Mouse (Mus musculus) neural tube, embryonic 14.5 days (tissue): ENCODE measurements around the gene Ramp2. TPM values are rescaled to one million over a fixed set of nuclear protein-coding genes. Genes with fewer than 3 reads are reported as not detected.

Experiments used
- ATAC-seq: fragments of 200-750 bp; cut with Nextera tagmentation; 2 replicates; pipeline ENCODE4 v1.8.0; 2017; ENCODE audit warnings: low read depth, mild to moderate bottlenecking, moderate TSS enrichment, moderate library complexity
- H3K27ac ChIP-seq: fragments of 300-500 bp; sonication (generic); 2 replicates; pipeline ENCODE4 v1.5.1; 2014; ENCODE audit warnings: low read depth, mild to moderate bottlenecking, control low read depth, low read length, moderate library complexity, mixed read lengths
- H3K27me3 ChIP-seq: fragments of 300-500 bp; sonication (generic); 2 replicates; pipeline ENCODE4 v1.6.1; 2014; ENCODE audit warnings: low read length; ENCODE audit not compliant: control insufficient read depth, insufficient read depth
- H3K36me3 ChIP-seq: fragments of 300-500 bp; sonication (generic); 2 replicates; pipeline ENCODE4 v1.6.1; 2014; ENCODE audit warnings: low read length, mixed read lengths; ENCODE audit not compliant: control insufficient read depth, insufficient read depth
- H3K4me1 ChIP-seq: fragments of 300-500 bp; sonication (generic); 2 replicates; pipeline ENCODE4 v1.6.1; 2014; ENCODE audit warnings: low read length; ENCODE audit not compliant: control insufficient read depth, insufficient read depth
- H3K4me2 ChIP-seq: fragments of 300-500 bp; sonication (generic); 2 replicates; pipeline ENCODE4 v1.6.1; 2014; ENCODE audit warnings: mild to moderate bottlenecking, low read depth, low read length, control low read depth
- H3K4me3 ChIP-seq: fragments of 300-500 bp; sonication (generic); 2 replicates; pipeline ENCODE4 v1.5.1; 2014; ENCODE audit warnings: low read depth, low read length, control low read depth, mixed read lengths
- H3K9ac ChIP-seq: fragments of 300-500 bp; sonication (generic); replicated peaks from 2 replicates; pipeline ENCODE4 v1.6.1; 2014; ENCODE audit warnings: low read depth, mild to moderate bottlenecking, control low read depth, low read length, mixed read lengths
- H3K9me3 ChIP-seq: fragments of 300-500 bp; sonication (generic); 2 replicates; pipeline ENCODE4 v1.6.1; 2016; ENCODE audit warnings: low read length; ENCODE audit not compliant: control insufficient read depth
- WGBS: fragments of 180-500 bp; shearing (Covaris S2); extraction: QIAGEN DNeasy Blood & Tissue Kit; methylation state at CpG from one replicate; pipeline ENCODE4 v1.1.7; 2014; 5-methylcytosine and 5-hydroxymethylcytosine counted together
- polyA plus RNA-seq: library from polyadenylated mRNA; unstranded; fragments of >200 nt; fragmentation: Nextera tagmentation; extraction: Ambion mirVana; gene quantifications from 2 replicates; pipeline ENCODE4 v1.2.1, GENCODE M21; 2014

Ramp2 gene
- polyA plus RNA-seq: 63.1 and 103 TPM in 2 replicates

DNA sequence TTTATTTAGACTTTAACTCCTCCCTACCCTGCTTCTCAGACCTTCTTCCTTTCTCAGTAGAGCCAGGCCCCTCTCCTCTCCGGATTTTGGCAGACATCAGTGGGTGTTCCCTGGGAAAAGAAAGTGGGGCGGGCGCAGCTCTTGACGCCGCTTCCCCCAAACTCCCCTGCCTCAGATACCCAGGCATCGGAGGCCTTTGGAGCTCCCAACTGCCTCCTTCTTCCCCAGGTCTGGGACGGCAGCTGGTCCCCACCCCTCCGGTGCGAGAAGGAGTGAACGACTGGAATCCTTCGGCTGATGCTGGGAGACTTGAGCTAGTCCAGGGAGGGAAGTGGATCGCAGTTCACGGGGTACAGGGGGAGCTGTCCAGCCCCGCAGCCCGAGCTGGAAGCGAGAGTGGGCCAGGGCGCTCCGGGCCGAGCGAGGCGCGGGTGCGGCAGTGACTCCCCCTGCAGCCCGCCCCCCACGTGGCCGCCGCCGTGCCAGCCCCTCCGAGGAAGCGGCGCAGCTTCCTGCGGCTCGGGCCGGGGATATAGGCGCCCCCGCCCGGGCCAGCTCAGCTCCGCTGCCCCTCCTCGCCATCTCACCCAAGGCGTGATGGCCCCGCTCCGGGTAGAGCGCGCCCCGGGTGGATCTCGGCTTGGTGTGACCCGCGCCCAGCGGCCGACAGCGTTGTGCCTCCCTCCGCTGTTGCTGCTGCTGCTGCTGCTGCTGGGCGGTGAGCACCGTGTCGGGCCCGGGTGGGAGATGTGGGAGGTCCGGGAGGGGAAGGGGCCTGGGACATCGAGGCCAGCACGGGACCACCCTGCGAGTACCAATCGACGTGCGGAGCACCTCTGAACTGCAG, at the start of gene Ramp2:
Ramp2 (plus strand) TSS at position 174 of the 847 bp plus-strand sequence.
- Histone ChIP-seq H3K27ac (peak within 1 kb of the TSS; percentile 57; the same call in 1 of the 2 replicates), H3K36me3 (no peaks in the 10 kb centered on the region), H3K4me3 (peak within 1 kb of the TSS; percentile 55), H3K9ac (peak within 1 kb of the TSS; percentile 71), H3K27me3 (peaks cover 16% of the 10 kb centered on the region), H3K9me3 (no peaks in the 10 kb centered on the region), H3K4me2 (peak within 1 kb of the TSS; percentile 89), H3K4me1 (no peaks in the 10 kb centered on the region)
- under 1% methylated on average over 49 of the region's 63 CpGs for WGBS
- peak; percentile 60; the same call in 1 of the 2 replicates for ATAC-seq

DNA sequence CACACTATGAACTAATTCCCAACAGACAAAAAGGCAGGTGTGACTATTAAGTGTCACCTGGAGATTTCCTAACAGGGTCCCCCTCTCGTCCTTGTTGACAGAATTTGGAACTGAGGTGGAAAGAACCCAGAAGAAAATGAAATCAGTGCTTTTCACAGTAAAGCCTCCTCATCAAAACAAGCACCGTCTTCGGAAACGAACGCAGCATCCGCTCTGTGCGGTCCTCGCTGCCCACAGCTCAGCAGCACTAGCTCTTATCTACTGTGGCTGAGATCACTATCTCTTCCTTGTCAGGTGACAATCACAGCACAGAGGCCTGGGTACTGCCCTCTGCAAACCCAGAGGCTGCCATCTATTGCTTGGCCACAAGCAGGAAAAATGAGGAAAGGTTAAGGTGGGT, 49.7 kb upstream of the Ramp2 start:
- Histone ChIP-seq H3K36me3 (peaks cover 21% of the 10 kb centered on the region; the same call in 1 of the 2 replicates), H3K27me3 (no peaks in the 10 kb centered on the region), H3K9ac (no peak overlapping the region), H3K4me3 (no peak overlapping the region), H3K27ac (no peak overlapping the region), H3K4me2 (no peak overlapping the region), H3K4me1 (no peaks in the 10 kb centered on the region), H3K9me3 (no peaks in the 10 kb centered on the region)
- WGBS: 95% methylated on average over 8 of the region's 8 CpGs
- ATAC-seq: no peak

DNA sequence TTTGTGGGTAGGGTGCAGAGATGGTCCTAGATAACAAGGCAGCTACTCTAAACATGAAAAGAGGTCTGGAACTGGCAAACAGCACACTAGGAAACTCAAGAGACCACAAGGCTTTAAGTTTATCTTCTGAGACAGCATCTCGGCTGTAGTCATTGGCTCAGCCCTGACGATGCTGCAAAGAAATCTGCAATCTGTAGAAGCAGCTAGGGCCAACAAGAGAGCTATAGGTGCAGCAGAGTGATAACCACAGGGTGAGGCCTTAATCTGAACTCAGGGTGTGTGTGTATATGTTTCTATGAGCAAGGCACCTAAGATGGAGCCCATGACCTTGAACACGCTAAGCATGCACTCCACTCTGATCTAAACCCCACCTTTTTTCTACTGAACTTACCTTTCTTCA, 46.3 kb upstream of the Ramp2 start:
- Histone ChIP-seq H3K9me3 (no peaks in the 10 kb centered on the region), H3K36me3 (peaks cover 27% of the 10 kb centered on the region)
- no peak for ATAC-seq

DNA sequence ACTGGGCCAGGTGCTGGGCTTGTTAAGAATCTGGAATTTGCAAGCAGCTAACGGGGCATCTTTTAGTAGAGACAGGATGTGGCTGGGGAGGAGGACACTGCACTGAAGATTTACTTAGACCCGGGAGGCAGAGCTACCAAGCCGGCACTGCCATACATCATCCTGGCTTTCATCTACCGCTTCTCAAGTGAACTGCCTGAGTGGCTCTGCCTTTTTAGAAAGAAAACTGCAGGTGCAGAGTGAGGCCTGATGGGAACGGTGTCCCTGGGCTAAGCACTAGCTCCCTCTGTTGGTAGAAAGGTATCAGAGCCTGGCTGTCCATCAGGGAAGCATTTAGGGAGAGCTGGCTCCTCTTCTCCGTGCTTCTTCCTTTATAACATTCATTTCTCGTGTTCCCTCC, 44.8 kb upstream of the Ramp2 start:
- ATAC-seq: no peak
- Histone ChIP-seq H3K9me3 (no peaks in the 10 kb centered on the region), H3K9ac (no peak overlapping the region), H3K27ac (no peak overlapping the region), H3K36me3 (peaks cover 30% of the 10 kb centered on the region), H3K4me3 (no peak overlapping the region), H3K27me3 (no peaks in the 10 kb centered on the region), H3K4me2 (no peak overlapping the region), H3K4me1 (no peaks in the 10 kb centered on the region)
- 17% methylated on average over 7 of the region's 7 CpGs for WGBS

More for the DNA sequence above, 46.3 kb upstream of the Ramp2 start:
- 96% methylated on average over 3 of the region's 3 CpGs for WGBS
- no peak overlapping the region for H3K9ac ChIP-seq
- no peaks in the 10 kb centered on the region for H3K4me1 ChIP-seq
- no peak overlapping the region for H3K27ac ChIP-seq
- H3K27me3 ChIP-seq: no peaks in the 10 kb centered on the region
- no peak overlapping the region for H3K4me3 ChIP-seq
- no peak overlapping the region for H3K4me2 ChIP-seq

DNA sequence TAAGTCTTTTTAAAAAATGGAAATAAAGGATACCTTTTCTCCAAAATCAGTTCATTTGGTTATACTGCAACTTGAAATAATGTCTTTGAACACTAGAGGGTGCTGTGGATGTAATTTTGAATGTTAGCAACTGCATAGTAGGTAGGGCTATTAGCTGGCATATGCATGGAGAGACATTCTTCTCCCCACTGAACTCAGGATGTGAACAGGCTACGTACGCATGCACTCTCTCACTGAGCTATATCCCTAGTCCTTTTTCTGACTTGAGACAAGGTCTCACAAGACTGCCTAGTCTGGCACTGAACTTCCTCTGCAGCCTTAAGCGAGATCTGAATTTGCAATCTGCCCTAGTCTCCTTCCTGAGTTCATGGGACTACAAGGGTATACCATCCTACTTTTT, 33.9 kb upstream of the Ramp2 start:
- Histone ChIP-seq H3K4me3 (no peak overlapping the region), H3K4me1 (no peaks in the 10 kb centered on the region), H3K27ac (no peak overlapping the region), H3K9me3 (no peaks in the 10 kb centered on the region), H3K4me2 (no peak overlapping the region), H3K9ac (no peak overlapping the region), H3K27me3 (no peaks in the 10 kb centered on the region), H3K36me3 (peaks cover 12% of the 10 kb centered on the region; the same call in 1 of the 2 replicates)
- WGBS: 43% methylated on average over 3 of the region's 3 CpGs
- ATAC-seq: no peak

DNA sequence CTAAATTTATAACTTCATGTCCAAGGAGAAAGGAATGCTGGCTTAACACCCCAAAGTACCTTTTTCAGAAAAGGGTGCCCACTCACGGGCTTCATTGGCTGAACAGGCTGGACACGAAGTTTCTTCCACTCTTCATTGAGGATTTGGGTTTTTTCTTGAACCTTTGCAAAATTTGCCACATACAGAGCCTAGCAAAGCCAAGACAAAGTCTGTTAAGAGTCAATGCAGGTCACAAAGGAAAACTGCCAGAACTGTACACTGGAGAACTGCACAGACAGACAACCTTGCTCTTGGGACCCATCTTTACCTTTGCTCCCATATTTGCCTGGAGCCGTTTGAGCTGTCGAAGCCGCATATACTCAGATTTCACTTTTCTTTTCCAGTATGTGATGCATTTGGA, 28.9 kb upstream of the Ramp2 start:
- H3K27me3 ChIP-seq: no peaks in the 10 kb centered on the region
- H3K36me3 ChIP-seq: 0 out of 2 replicates have a peak, but pooled peaks cover 6% of the 10 kb centered on the region
- no peak overlapping the region for H3K4me3 ChIP-seq
- no peak overlapping the region for H3K4me2 ChIP-seq
- no peak for ATAC-seq
- 92% methylated on average over 5 of the region's 5 CpGs for WGBS
- H3K27ac ChIP-seq: no peak overlapping the region
- H3K9me3 ChIP-seq: no peaks in the 10 kb centered on the region
- no peaks in the 10 kb centered on the region for H3K4me1 ChIP-seq
- no peak overlapping the region for H3K9ac ChIP-seq

DNA sequence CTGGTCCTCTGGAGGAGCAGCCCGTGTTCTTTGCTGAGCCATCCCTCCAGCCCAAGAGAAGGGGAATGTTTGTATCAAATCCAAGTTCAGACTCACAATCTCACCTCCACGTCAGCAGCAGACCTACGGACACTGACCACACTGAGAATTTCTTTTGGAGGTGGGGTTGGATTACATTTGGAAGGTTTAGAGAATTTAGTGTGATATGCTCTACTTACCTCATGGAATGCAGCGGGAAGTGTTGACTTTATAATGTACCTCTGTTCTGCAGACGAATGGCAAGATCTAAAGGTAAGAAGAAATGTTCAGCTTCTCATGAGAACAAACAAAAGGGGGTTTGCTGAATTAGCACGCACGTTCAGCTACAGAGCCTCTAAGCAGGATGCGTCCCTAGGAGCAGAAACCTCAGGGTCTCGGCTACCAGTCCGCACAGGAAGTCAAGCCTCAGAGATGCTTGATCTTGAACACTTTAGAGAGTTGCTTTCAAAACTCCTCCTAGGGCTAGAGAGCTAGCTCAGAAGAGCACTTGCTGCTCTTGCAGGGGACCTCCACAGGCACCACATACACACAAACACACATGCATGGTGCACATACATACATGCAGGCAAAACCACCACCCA, 27.3 kb upstream of the Ramp2 start:
- no peak overlapping the region for H3K4me3 ChIP-seq
- no peak overlapping the region for H3K27ac ChIP-seq
- H3K9ac ChIP-seq: no peak overlapping the region
- no peak overlapping the region for H3K4me2 ChIP-seq
- no peaks in the 10 kb centered on the region for H3K9me3 ChIP-seq
- no peaks in the 10 kb centered on the region for H3K4me1 ChIP-seq
- WGBS: 88% methylated on average over 10 of the region's 10 CpGs
- H3K36me3 ChIP-seq: 0 out of 2 replicates have a peak, but pooled peaks cover 6% of the 10 kb centered on the region
- H3K27me3 ChIP-seq: no peaks in the 10 kb centered on the region
- ATAC-seq: no peak

DNA sequence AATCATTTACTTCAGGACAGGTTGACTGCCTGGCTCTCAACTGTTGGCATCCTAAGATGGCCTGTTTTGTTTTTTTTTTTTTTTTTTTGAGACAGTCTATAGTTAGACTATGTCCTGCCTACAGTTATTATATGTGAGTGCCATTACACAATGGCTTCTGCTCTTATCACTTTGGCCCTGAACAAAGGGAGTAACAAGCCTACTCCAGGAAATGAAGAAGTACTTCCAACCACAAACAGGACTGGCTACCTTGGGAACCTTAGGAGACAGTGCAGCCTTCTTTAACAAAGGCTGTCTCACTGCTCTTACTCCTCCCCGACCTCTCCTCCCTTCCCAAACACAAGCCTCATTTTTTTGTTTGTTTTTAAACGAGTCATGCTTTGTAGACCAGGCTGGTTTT, 25.0 kb upstream of the Ramp2 start:
- Histone ChIP-seq H3K27ac (no peak overlapping the region), H3K9ac (no peak overlapping the region), H3K9me3 (no peaks in the 10 kb centered on the region), H3K36me3 (no peaks in the 10 kb centered on the region), H3K27me3 (no peaks in the 10 kb centered on the region), H3K4me3 (no peak overlapping the region), H3K4me1 (peaks cover 4% of the 10 kb centered on the region; the same call in 1 of the 2 replicates), H3K4me2 (no peak overlapping the region)
- no peak for ATAC-seq
- 61% methylated on average over 2 of the region's 2 CpGs for WGBS
